Mouse (Mus musculus) liver, adult (tissue): ENCODE measurements at regions not wholly inside any gene's neighbourhood (a gene's known extent, or its start where the extent isn't known, plus 50 kb on each side); places are given as distances from the start of the nearest gene placed in this dataset.

Source experiments
- GATA4 ChIP-seq: IDR thresholded peaks from 2 replicates; pipeline ENCODE4 v1.6.1; 2014; ENCODE audit warnings: mild to moderate bottlenecking, low read length; ENCODE audit not compliant: insufficient replicate concordance

DNA sequence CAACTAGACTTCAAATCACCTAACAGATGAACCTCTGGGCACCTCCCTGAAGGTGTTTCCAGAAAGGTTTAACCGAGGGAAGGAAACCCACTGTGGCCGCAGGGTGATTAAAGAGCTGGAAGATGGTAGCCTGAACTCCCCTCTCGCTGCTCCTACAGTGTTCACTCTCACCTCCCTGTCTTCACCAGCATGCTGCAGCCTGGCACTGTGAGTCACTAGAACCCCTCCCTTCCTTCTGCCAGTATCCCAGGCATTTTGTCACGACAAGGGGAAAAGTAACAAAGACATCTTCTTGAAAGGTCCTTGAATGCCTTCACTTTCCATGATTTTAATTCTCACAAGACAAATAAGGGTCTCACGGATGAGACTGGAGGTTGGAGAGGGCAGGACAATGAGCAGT is 471.1 kb downstream of the Nuf2 start:
- TF ChIP-seq GATA4: no peak

DNA sequence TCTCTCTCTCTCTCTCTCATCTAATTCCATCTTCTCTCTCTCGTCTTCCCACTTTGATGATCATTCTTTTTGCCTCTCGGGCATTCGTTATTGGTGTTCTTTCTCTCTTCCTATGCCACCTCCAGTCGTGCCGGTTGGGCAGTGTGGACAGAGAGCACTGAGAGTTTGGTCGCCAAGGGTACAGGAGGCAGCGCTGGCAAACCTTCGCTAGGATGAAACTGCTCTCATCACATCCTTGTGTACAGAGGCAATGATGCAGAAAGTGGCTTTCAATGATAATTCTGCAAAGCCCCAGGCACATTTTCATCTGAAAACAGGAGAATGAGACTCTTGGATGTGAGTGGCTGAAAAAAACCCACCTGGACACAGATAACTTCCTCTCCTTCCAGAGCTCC is 479.4 kb downstream of the Nuf2 start:
- TF ChIP-seq GATA4: no peak

DNA sequence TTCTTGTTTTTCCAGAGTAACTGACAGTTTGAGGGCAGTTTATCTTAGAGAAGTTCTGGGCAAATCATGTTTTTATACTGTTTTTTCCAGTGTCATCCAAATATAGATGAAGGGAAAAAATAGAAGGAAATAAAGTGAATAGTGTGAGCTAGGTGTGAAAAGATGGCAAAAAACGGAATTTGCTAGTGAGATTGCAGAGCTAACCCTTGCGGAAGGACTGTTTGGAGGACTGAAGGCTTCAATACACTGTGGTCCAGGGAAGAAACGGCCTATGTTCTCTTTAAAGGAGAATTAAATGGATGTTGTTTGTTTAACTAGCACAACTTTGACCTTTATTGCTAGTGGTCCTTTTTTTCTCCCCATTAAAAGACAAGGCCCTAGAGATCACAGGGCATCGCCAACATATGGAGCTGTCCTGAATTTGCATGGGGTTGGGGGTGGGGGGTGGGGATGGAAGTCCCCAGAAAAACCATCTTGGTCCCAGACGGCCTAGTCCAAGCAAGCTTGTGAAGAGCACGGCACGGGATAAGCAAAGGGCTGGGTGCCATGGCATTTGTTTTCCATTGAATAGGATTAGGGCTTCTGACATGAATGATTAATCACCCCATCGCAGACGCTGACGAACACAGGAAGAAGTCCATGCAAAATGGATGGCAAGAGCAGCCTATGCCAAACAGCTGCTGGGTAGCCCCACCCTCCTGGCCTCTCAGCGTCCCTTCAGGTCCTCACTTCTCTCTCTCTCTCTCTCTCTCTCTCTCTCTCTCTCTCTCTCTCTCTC is 480.0 kb downstream of the Nuf2 start:
- no peak for TF ChIP-seq GATA4

- TF ChIP-seq GATA4: no peak
Observed at GRCm38 (mm10) chr1:169049846-169050245, 481.4 kb downstream of the Nuf2 start.

DNA sequence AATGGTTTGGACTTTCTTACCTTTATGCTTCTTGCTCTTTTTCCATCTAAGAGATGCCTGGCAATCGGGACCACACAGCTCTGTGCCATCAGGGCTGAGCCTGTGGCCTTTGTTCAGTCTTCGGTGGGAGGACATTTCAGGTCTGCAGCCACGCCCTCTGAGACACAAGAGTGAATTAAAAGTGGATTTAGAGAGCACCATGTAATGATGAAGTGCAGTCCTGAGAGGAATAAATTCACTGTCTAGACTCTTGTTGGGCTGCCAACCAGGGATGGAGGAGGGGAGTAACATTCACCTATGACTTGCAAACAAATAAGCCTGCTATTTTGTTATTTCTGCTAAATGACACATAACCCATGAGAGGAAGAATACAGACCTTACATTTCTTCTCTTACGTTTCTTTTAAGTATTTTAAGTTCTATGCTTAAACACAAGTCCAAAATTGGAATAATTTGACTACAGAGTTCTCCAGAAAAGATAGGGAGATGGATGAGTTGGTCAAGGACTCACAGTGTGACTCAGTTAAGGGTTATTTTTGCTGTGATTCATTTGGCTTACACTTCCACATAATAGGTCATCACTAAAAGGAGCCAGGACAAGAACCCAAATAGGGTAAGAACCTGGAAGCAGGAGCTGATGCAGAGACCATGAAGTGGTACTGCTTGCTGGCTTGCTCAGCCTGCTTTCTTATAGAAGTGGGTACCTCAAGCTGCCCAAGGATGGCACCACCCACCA is 484.3 kb downstream of the Nuf2 start:
- no peak for TF ChIP-seq GATA4

- TF ChIP-seq GATA4: no peak
Observed at GRCm38 (mm10) chr1:169033517-169033916, 497.7 kb downstream of the Nuf2 start.

- TF ChIP-seq GATA4: no peak
Observed at GRCm38 (mm10) chr1:169031849-169032542, 499.3 kb downstream of the Nuf2 start.

GRCm38 (mm10) chr1:169027706-169028105 is 503.6 kb downstream of the Nuf2 start:
- no peak for TF ChIP-seq GATA4

DNA sequence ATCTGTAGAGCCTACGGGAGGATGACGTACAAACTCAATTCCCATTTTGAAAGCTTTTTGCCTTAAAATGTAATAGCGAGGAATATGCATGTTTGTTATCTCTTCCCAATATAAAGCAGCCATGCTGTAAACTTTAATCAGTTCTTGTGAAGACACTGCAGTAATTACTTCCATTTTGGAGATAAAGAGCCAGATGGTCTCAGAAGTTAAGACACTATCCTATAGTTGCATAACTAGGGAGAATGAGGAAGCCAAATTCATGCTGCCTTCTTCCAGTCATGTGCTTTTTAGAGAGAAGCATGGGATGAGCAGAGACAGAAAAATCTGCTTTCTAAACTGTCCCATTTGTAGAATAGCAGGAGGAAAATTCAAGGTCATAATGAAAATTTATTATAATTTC is 504.0 kb downstream of the Nuf2 start:
- no peak for TF ChIP-seq GATA4

DNA sequence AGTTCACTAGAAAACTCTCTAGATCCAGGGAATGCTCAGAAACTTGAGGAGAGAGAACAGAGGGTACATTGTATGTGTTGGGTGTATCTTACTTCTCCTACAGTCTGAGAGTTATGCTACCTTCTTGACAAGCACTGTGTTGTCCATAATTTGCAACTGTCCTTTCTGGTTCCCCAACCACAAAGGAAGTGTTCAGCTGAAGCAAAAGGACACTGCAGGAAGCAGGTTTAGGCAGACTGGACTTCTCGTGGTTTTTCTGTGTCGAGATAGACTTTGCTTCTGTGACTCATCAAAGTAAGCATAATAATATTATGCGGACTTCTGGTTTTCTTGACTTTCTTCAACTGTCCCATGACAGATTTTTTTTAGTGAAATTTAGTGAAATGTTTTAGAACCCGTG is 506.7 kb downstream of the Nuf2 start:
- no peak for TF ChIP-seq GATA4

DNA sequence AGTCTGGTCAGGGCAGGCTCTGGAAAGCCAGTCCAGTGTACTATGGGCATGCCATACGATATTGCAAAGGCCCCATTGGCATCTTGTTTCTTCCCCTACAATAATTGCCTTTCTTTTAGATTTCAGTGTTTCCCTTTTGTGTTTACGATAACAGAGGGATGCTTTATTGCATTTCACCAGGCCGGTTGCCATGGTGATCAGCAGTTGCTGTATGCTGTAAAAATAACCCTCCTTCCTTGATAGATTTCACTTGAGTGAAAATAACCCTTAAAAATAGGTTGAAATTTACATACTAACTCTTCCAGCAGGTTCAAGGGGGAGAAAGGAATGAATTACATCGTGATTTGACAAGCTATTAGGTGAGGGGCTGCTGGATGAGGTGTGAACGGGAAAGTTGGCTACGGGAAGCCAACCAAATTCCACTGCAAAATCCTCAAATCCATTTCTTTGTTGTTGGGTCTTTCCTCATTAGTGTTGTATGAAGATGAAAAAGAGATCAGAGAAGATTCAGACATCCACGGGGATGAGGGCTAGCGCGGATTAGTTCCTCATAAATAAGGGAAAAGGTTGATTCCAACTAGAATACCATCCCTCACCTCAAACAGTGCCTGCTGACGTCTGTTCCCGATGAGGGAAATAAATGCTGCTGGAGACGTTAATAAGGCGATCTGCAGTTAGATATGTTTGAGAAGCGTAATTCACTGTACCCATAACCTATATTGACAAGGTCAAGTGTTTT is 539.6 kb downstream of the Nuf2 start:
- TF ChIP-seq GATA4: no peak

DNA sequence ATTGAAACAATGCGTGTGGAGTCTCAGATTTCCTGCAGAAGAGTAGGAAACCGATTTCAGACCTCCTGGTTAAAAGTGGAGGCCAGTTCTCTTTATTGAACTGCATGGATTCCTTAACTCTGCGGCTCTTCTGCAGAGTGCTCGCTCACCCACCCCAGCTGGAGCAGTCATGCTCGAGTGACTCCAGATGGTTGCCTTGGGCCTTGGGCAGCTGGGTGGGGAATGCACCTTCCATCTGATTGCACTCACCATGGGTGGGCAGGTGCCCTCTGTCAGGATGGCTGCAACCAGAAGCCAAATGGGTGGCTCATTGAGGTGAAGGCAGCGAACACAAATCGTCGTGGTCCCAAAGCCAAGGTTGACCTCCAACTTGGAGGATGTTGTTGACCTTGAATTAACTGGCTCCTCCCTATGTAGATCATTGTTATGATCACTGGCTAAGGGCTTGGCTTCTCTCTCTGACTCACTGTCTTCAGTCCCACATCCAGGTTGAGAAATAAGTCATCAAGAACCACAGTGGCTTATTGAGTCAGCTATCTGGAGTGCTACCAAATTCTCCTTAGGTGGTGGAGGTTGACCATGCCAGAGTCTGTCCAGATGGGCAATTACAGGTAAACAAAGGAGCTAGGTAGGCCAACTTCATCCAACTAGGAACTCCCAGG is 543.1 kb upstream of the Pbx1 start:
- no peak for TF ChIP-seq GATA4

DNA sequence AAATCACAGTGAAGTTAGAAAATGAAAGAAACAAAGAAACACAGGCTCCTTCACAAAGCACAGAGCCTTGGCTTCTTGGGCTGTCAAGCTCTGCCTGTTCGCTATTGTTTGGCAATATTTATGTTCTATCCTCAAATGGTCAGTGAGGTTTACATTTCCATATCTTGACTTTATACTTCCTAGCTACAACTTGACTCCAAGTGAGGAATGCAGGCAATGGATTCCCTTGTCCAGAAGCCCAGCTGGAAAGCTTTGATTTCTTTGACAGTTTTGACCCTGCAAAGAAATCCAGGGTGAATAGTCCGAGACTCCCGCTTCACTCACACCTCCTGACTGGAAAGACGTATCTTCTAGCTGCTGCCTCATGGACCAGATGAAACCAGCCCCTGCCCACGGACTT is 537.3 kb upstream of the Pbx1 start:
- TF ChIP-seq GATA4: no peak

- no peak for TF ChIP-seq GATA4
Observed at GRCm38 (mm10) chr1:168967334-168967733, 535.3 kb upstream of the Pbx1 start.

- TF ChIP-seq GATA4: no peak
Observed at GRCm38 (mm10) chr1:168964467-168964904, 532.4 kb upstream of the Pbx1 start.
